Mouse (Mus musculus) ES-E14 (cell line): Measurements from ENCODE around the gene Kcnj14. TPM values are rescaled to one million over a fixed set of nuclear protein-coding genes. Genes with fewer than 3 reads are reported as not detected.

ENCODE experiments used
- DNase-seq: peaks from one replicate; pipeline ENCODE4 v3.0.0-alpha.2; 2013; ENCODE audit warnings: low read depth, low spot score
- H3K27ac ChIP-seq: 2 replicates; pipeline ENCODE4 v1.5.1; 2012; ENCODE audit warnings: low read depth, mild to moderate bottlenecking, low read length, moderate library complexity, mixed read lengths; ENCODE audit not compliant: poor library complexity, insufficient read depth, severe bottlenecking
- H3K36me3 ChIP-seq: 2 replicates; pipeline ENCODE4 v1.6.1; 2012; ENCODE audit warnings: mild to moderate bottlenecking, low read length, moderate library complexity, mixed read lengths; ENCODE audit not compliant: control insufficient read depth, poor library complexity, insufficient read depth, severe bottlenecking
- H3K4me1 ChIP-seq, 2 experiments: fragments of 150-350 bp in 1 of 2; sonication (generic) in 1 of 2; 2 replicates each; pipeline ENCODE4 v1.6.1; 2012; ENCODE audit warnings: low read length in 2 of 2, mild to moderate bottlenecking in 1 of 2, mixed read lengths in 1 of 2; ENCODE audit not compliant: control insufficient read depth in 2 of 2, insufficient read depth in 2 of 2, poor library complexity in 1 of 2
- H3K4me3 ChIP-seq, 2 experiments: fragments of 150-350 bp in 1 of 2; sonication (generic) in 1 of 2; 2 replicates each; pipeline ENCODE4 v1.5.1; 2012; ENCODE audit warnings: low read length in 2 of 2, low read depth in 1 of 2, mild to moderate bottlenecking in 1 of 2, mixed read lengths in 1 of 2; ENCODE audit not compliant: insufficient read depth in 1 of 2, poor library complexity in 1 of 2, severe bottlenecking in 1 of 2
- H3K9ac ChIP-seq: 2 replicates; pipeline ENCODE4 v1.6.1; 2012; ENCODE audit warnings: low read depth, mild to moderate bottlenecking, low read length, mixed read lengths; ENCODE audit not compliant: poor library complexity, insufficient read depth, severe bottlenecking
- H3K9me3 ChIP-seq: fragments of 150-350 bp; sonication (generic); 2 replicates; pipeline ENCODE4 v1.6.1; 2012; ENCODE audit warnings: low read depth, mild to moderate bottlenecking, low read length; ENCODE audit not compliant: control insufficient read depth, insufficient read depth
- CHD2 ChIP-seq: IDR thresholded peaks from 2 replicates; pipeline ENCODE4 v1.6.1; 2014; ENCODE audit warnings: mild to moderate bottlenecking, low read depth, low read length, inconsistent platforms
- HCFC1 ChIP-seq: IDR thresholded peaks from 2 replicates; pipeline ENCODE4 v1.6.1; 2012; ENCODE audit warnings: low read length, inconsistent platforms, borderline replicate concordance; ENCODE audit not compliant: insufficient read depth
- MAFK ChIP-seq: IDR thresholded peaks from 2 replicates; pipeline ENCODE4 v1.6.1; 2014; ENCODE audit warnings: mild to moderate bottlenecking, low read depth, low read length, inconsistent platforms; ENCODE audit not compliant: insufficient read depth
- ZC3H11A ChIP-seq: IDR thresholded peaks from 2 replicates; pipeline ENCODE4 v1.6.1; 2012; ENCODE audit warnings: low read depth, mild to moderate bottlenecking, inconsistent platforms, low read length, borderline replicate concordance
- ZNF384 ChIP-seq: IDR thresholded peaks from 2 replicates; pipeline ENCODE4 v1.6.1; 2012; ENCODE audit warnings: low read depth, low read length, inconsistent platforms
- in situ Hi-C, 2 experiments: fragments of 600-800 bp; cut with MboI; formaldehyde crosslinking; loops; one replicate each; pipeline ENCODE4 v1.15.1; 2025; ENCODE audit warnings: low sequenced_read_pairs in 2 of 2, inconsistent platforms in 1 of 2; ENCODE audit not compliant: unreplicated experiment in 2 of 2
- total RNA-seq: library from RNA; depleted of rRNA; stranded (reverse); fragments of 300-350 nt; gene quantifications from 2 replicates; pipeline ENCODE4 v1.2.3, GENCODE M21; 2012

The Kcnj14 gene
- total RNA-seq, 1 experiment: 1.6 TPM

DNA sequence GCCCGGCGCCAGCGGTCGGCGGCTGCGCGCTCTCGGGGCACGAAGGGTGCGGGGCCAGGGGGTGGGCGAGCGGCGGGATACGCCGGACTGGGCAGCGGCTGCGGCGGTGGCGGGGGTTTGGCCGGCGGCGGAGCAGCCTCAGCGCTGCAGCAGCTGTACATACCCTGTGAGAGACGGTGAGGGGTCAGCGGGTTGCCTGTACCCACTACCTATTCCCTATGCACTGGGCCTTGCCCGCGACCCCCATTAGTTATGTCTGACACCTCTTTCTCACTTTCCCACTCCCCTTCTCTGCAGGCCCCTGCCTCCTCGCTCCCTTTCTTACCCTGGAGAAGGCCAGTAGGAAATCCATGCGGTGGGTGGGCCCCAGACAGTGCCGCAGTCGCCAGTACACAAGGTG is 9.3 kb upstream of the Kcnj14 start:
- in situ Hi-C loops: no loop called here
- Histone ChIP-seq H3K9me3 (no peaks in the 10 kb centered on the region), H3K27ac (no peak overlapping the region), H3K36me3 (peaks cover 3% of the 10 kb centered on the region; the same call in 1 of the 2 replicates), H3K4me3 (peak overlapping the region; percentile 54 to 73), H3K9ac (peak overlapping the region; percentile 59), H3K4me1 (peaks cover 0 to 6% of the 10 kb centered on the region in 2 experiments; a peak in 2 of 4 replicates)
- DNase-seq: no peak
- no peak for TF ChIP-seq ZNF384
- TF ChIP-seq ZC3H11A: no peak
- no peak for TF ChIP-seq MAFK
- no peak for TF ChIP-seq CHD2
- no peak for TF ChIP-seq HCFC1

DNA sequence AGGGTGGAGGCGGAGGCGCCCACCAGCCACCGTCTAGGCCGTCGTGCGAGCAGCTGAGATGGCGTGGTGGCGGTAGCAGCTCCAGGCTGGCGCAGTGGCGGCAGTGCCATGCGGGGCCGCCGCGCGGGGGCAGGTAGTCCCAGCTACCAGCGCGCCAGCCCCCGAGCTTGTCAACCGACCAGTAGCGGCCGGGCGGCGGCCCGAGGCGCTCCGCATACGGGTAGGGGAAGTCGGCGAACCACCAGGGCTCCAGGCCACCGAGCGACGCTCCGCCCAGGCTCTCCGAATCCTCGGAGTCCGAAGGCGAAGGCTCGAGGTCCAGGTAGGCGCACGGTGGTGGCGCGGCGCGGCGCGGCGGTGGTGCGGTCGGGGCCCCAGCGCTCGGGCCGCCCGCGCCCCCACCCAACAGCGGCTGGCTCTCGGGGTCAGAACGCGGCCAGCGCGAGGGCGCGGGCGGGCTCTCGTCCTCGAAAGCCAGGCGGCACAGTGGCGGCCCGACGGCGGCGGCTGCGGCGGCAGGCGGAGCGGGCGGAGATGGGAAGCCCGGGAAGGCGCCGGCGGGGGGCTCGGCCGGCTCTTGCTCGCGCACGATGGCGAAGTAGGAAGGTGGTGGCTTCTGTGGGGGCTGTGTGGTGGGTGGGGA is 8.7 kb upstream of the Kcnj14 start:
- in situ Hi-C loops: no loop called here
- Histone ChIP-seq H3K9me3 (no peaks in the 10 kb centered on the region), H3K9ac (peak overlapping the region; percentile 59), H3K36me3 (peaks cover 9% of the 10 kb centered on the region), H3K4me1 (peaks cover 0 to 6% of the 10 kb centered on the region in 2 experiments; a peak in 2 of 4 replicates), H3K27ac (no peak overlapping the region), H3K4me3 (peak overlapping the region; percentile 54 to 73)
- TF ChIP-seq CHD2: no peak
- no peak for TF ChIP-seq MAFK
- TF ChIP-seq ZC3H11A: no peak
- no peak for TF ChIP-seq ZNF384
- TF ChIP-seq HCFC1: no peak
- DNase-seq: no peak

DNA sequence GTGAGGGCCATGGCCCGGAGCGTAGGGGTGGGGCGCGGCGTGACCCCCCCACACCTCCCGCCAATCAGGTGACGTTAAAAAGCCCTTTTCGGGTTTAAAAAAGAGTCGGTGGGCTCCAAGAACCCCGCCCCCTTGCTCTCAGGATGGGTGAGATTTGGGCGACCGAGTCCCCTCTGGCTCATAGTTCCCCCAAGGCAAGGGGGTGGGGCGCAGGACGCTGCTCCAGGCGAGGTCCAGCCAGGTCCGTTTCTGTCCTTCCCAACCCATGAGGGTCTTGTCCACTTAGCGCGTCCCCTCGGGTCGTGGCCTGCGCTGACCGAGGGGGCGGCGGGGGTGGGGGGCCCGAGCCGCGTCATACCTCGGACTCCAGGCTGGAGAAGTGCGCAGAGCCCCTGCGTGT is 7.8 kb upstream of the Kcnj14 start:
- no peak overlapping the region for H3K27ac ChIP-seq
- DNase-seq: no peak
- H3K9ac ChIP-seq: no peak overlapping the region
- no peaks in the 10 kb centered on the region for H3K9me3 ChIP-seq
- TF ChIP-seq CHD2 (no peak), ZNF384 (no peak), HCFC1 (no peak), ZC3H11A (no peak), MAFK (no peak)
- H3K4me3 ChIP-seq: peak overlapping the region; percentile 45 to 73; a peak in 3 of 4 replicates
- peaks cover 16% of the 10 kb centered on the region for H3K36me3 ChIP-seq
- peaks cover 0 to 6% of the 10 kb centered on the region in 2 experiments; a peak in 2 of 4 replicates for H3K4me1 ChIP-seq
- in situ Hi-C loops: no loop called here

DNA sequence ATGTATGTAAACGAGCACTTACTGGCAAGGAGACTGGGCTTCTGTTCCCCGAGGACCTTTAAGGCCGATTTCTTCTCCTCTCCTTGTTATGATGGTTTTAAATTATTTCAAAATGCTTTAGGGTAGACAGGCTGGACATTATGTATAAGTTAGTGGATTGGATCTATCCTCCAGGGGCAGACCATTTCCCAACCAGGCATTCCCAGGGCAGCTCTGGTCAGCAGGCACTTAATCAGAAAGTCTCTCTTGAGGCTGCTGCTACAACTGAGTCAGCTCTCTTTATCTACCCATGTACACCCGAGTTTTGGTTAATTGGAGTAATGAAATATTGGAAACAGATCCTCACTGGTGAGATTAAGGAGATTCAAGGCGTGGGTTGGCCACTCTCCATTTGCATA is 6.5 kb upstream of the Kcnj14 start:
- Histone ChIP-seq H3K36me3 (peaks cover 29% of the 10 kb centered on the region), H3K4me3 (peak overlapping the region; percentile 97 to 99; a peak in 3 of 4 replicates), H3K4me1 (peaks cover 0 to 6% of the 10 kb centered on the region in 2 experiments; a peak in 2 of 4 replicates), H3K27ac (no peak overlapping the region), H3K9ac (no peak overlapping the region), H3K9me3 (no peaks in the 10 kb centered on the region)
- TF ChIP-seq ZNF384 (no peak), CHD2 (no peak), HCFC1 (no peak), ZC3H11A (no peak), MAFK (no peak)
- DNase-seq: no peak
- in situ Hi-C loops: no loop called here
